Mouse (Mus musculus) T-cell, adult 2 months (primary cell): ENCODE measurements around the gene Gal3st1.
A peak's percentile ranks its signal among the peaks of the same experiment; 100 is the strongest.
"Not testable (repeated sequence)": the region's sequence is repeated elsewhere in the genome, so short reads cannot be mapped to it uniquely, and the experiment has no call there.

Experiments
- DNase-seq: peaks from one replicate; pipeline ENCODE4 v3.0.0; 2022; ENCODE audit warnings: low spot score

The Gal3st1 gene

DNA sequence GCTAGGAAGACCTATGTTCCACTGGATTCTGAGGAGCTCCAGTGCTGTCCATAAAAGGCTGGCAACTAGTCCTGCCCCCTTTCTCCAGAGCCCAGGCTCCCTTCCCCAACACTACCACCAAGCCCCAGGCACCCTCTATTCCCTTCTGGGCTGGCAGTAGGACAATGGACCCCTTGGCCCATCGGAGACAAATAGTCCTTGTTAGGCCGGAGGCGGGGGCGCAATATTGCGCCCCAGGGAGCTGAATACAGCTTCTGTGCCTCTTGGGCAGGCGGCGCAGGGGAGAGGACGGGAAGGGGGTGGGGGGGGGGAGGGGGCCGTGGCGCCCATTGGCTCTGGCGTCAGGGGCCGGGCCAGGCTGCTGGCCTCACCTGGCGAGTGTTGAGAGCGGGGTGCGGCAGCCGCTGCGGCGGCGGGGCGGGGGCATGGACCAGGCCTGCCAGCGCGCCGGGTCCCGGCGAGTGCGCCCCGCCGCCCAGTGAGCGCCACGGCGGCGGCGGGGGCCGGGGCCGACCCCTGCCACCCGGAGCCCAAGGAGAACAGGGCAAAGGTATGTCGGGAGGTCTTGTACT, at the start of gene Gal3st1:
Gene Gal3st1 (plus strand): TSS at position 346 of the 572 bp plus-strand sequence.
- DNase-seq, result no peak

DNA sequence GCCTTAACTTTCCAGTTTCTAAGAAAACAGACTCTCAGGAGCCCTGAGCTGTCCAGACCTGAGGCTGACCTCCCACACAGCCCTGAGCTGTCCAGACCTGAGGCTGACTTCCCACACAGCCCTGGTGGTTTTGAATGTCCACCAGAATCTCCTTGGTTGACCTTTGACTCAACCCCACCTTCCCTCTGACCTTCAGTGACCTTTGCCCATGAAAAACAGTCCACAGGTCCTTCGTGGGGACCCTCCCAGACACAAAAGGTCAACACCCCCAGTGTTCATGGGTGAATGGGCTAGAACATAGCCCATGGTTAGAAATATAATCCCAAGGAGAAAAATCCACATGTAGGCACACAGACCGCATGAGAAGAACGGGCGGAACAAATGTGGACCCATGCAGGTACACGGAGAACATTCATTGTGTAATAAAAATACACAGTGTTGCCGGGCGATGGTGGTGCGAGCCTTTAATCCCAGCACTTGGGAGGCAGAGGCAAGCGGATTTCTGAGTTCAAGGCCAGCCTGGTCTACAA, 49.6 kb upstream of the Gal3st1 start:
- no peak for DNase-seq

DNA sequence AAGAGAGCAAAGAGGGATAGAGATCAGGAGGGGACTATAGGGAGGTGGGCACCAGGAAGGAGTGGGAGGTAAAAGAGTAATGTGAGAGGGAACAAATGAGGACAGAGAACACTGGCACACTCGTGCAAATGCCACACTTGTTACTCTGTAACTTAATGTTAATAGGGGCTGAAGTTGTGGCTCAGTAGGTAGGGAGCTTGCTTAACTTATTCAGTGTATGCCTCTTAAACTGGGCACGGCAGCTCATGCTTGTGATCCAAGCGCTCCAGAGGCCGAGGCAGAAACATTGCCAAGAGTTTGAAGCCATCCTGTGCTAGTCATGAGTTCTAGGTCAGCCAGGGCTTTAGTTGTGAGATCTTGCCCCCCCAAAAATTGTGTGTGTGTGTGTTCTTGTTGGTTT, 48.3 kb upstream of the Gal3st1 start:
- no peak for DNase-seq

DNA sequence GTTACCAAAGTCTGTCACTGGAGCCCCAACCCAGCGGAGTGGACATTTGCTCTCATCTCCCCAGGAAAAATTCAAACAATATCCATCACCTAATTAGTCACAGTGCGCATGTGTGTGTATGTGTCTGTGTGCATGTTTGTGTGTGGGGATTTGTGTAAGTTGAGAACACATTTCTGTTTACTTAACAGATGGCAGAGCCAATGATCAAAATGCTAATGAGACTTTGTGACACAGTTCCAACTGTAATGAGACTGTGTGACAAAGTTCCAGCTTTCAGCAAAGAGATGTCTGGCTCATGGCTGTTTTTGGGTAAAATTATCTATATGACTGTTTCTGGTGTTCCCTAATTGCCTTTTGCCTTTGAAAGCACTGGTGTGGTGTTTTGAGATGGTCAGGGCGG, 47.1 kb upstream of the Gal3st1 start:
- no peak for DNase-seq

DNA sequence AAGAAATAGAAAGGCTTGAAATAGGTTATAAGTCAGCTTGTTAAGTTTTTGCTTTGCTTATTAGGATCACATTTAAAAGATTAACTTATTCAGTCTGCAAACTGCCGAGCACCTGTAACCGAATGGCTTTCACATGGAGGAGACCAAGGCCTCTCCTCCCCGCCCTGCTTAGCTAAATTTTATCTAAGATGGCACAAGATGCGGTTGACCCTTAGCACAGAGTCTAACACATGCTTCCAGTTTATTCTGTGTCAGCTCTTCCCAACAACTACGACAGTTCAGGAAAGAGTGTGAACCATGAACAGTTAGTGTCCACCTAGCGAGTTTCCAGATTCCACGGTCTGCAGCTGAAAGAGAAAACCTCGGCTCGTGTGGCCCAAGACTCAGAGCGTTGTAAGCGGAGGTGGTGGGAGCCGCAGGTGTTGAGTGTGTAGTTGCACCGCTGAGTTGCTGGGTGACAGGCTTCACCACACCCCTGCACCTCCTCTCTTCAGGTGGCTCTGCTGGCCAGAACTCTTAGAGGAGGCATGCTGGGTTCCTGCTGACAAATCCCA, 46.0 kb upstream of the Gal3st1 start:
- no peak for DNase-seq

DNA sequence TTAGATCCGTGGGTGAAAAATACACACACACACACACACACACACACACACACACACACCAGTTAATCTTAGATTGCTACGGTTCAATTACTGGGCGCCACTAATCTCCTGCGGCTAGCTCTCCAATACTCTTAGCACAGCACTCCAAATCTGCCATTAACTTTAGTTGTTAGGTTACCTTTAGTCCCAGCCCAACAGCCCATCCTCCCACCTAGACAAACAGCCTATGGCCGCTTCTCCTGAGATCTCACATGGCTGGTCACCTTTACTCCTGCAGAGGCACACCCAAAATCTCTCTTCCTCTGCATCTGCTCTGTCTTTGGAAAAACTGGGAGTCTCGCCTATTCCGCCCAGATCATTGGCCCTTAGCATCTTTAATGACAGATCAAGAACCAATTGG, 42.1 kb upstream of the Gal3st1 start:
- DNase-seq, result no peak

DNA sequence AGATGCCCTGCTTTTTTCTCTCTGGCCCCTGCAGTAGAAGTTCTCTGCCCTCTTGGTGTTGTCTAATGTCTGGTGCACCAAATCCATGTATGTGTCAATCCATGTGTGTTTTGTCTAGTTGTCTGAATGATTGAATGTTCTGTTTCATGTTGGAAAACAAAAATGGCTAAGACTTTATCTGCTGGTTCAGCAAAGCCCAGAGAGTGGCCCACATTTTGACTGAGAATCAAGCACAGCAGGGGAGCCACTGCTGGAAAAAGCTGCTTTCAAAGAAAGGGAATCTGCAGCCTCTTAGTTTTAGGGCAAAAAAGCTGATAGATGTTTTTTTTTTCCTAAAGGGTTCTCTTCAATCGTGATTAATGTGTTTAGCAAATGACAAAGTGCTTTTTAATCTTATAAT, 37.0 kb upstream of the Gal3st1 start:
- no peak for DNase-seq

DNA sequence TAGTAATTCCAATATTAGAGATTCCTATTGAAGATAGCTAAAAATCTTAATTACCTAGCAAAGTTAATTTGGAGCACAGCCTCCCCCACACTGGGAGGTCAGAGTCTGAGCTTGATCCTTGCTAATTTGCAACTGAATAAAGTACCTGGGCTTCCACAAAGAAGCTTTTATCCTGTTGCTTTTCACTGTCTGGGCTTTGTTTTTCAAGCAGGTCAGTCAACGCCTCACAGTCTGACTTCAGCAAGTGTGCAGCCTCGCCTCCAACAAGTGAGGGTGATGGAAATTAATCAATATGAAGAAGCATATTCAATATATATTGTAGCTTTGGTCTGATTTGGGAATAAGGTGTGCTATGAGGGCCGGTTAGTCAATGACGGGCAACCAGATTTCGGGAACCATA, 28.6 kb upstream of the Gal3st1 start:
- not testable (repeated sequence) for DNase-seq

DNA sequence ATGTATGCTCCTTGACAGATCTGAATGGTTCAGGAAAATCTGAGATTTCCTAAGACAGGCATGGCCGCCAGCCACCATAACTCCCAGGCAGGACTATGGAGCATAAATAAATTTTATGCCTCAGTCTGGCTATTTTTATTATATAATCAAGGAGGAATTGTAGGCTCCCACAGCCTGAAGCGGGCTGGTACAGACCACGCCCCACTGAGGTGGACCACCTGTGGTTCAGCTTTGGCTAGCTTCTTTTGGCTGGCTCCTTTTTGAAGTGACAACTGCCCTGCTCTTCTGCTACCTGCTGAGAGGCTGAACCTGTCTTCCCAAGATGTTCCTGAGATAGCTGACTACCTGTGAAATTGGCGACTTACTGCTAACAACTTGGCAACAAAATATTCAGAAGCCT, 28.1 kb upstream of the Gal3st1 start:
- not testable (repeated sequence) for DNase-seq

DNA sequence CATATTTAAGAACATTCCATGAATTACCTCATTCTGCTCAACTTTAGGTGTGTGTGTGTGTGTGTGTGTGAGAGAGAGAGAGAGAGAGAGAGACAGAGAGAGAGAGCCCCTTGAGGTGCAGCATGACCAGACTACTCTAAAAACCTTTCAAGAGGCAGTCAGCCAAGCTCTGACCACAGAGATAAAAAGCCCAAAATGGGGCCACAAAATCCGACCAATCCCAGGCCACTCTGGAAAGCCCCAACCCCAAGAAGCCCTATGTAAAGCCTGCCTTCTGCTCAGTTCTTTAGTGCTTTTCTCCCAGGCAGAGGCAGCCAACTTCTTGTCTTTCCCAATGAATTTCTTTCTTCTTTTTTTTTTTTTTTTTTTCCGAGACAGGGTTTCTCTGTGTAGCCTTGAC, 22.5 kb upstream of the Gal3st1 start:
- DNase-seq, result no peak

DNA sequence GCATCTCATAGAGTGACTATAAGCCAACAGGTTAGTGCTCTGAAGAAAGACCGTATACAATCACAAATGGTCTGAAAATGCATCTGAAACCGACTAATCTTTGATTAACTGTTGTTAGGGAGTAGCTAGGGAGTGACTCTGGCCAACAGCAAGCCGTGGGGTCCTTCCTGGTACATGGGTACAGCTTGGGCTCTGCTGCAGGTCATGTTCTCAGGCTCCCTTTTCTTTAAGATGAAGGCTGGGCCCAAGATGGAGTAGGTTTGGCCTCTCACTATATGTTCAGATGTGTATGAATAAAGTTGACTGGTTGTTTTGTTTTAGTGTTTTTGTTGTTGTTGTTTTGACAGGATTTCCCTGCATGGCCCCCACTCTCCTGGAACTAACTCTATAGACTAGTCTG, 21.7 kb upstream of the Gal3st1 start:
- DNase-seq, result no peak

DNA sequence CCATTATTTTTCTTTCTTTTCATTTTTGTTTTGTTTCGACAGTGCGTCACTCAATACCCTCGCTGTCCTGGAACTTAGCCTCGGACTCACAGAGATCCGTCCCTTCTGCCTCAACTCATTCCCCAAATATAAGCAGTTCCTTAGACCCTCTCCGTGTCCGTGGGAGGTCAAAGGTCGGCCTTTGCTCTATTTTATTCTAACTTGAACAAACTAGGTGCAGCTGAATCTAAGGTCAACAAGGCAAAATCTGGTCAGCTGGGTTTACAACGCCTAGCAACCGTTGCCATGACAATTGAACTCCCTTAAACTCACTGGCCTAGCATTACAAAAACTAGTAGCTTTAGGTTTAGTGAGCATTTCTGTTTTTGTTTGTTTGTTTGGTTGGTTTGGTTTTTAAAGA, 20.3 kb upstream of the Gal3st1 start:
- no peak for DNase-seq

DNA sequence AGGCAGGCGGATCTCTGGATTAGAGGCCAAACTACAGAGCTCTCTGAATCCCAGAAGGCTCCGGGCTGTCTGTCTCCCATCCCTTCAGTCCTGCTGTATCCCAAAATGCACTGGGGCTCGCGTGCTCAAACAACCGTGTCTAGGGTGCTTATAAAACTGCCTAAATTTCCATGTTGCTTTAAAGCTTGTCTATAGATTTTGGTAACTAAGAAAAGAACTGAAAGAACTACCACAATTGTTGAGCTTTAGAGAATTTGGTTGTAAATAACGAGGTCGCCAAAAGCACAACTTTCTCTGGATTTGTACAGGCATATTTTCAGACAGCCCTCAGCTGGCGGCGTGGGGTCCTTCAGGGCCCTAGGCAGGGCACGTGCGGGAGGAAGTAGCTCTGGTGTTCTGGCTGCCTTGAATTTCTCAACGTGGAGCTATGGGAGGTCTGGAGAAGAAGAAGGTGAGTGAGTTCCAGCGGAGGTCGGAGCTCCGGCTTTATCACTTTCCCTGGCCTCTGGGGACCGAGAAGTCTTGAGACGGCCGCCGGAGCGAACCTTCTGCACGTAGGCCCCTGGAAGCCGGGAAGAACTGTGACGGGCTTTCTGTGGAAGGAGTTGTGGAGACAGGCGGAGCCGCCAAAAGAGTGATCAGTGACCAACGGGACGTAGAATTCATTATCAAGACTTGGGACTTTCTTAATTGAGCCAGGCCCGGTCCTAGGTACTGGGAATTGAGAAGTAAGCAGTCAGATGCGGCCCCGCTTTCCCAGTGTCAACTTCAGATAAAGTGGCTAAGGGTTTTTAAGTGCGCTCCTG, 19.6 kb upstream of the Gal3st1 start, which contains the start of gene Pes1:
Gene Pes1 (plus strand): TSS at position 366 of the 806 bp plus-strand sequence.
- peak; percentile 83 for DNase-seq

DNA sequence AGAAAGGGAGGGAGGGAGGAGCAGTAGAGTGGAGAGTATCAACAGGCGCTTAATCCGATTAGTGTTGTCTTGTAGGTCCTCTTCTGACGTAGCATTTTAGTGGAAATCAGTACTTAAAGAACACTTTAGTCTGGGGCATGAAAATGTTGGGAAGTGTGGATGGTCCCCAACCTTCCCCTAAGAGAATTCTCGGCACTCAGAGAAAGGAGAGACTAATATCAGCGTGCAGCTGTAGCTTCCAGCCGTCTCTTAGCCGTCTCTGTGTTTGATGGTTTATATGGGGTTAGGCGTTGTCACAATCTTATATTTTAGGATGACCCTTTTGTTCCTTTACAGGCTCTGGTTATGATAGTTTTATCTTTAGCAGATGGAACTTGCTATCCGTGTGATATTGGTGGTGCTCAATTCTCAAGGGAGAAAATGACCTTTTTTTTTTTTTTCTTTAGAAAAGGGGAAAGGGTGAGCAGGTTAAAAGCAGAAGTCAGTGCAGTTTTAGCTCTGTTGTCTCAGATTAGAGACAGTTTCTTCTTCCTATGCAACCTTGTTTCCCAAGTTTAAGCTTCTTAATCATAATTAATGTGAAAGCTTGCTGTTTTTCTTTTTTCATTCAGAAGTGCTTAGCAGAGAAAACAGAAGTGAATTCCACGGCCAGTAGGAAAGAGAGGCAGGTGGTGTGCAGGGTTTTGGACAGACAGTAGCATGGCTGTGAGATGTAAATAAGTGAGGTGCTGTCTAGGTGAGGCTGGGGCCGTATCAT, 18.8 kb upstream of the Gal3st1 start:
- no peak for DNase-seq

DNA sequence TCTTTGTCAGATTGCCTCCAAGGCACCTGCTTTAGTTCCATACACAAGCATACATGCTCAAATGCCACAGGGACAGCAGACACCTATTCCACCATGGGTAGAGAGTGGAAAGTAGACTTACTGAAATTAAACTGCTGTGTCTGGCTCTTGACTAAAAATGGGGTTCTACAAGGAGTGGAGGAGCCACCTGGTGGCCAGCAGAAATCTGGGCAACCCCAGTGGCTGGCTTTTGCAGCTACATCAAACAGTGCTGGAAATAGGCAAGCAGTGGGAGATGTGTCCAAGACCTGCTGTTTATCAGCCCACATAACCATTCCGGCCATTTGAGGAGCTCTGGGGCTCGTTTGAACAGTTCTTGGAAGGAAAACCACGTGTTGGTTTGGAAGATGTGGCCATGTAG, 13.6 kb upstream of the Gal3st1 start:
- no peak for DNase-seq

DNA sequence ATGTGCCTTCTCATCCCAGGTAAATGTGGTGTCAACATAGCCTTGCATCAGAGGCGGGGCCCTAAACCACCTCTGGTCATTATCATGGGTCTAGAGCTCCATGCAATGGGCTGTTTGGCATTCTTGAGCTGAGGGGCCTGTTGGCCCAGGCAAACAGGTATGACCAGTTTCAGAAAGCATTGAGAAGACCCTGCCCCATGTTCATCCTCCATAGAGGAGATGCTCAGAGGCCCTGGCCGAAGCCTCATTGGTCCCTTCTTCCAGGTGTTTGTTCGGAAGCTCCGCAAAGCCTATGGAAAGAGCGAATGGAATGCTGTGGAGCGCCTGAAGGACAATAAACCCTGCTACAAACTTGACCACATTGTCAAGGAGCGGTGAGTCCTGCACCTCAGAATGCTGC, 13.1 kb upstream of the Gal3st1 start:
- DNase-seq, result no peak

DNA sequence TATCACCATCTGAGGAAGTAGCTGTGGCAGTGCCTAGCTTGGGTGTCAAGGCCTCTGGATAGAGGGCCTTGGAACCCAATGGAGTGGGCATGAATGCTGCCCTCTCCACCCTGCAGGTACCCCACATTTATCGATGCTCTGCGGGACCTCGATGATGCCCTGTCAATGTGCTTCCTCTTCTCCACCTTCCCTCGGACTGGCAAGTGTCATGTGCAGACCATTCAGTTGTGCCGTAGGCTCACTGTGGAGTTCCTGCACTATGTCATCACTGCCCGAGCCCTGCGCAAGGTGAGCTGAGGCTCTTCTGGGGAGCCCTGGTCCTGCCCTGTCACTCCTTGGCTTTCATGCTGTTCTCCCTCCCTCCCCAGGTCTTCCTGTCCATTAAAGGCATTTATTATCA, 10.4 kb upstream of the Gal3st1 start:
- DNase-seq, result no peak

DNA sequence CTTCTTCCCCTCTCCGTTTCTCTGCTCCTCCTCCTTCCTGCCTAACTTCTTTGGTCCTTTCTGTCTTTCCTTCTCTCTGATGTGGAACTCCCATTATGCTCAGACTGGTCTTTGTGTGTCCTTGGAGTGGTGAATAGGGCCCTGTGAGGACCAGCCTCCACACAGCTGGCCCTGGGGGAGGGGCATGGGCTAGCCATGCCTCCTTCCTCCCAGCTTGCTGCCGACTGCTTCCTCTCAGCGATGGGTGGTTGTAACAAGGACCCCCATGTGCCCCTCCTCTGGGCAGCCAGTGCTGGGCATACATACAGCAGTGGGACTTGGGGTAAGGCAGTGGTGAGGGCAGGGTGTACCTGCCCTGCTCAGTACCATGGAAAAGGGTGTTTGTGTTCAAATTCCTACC, 9.1 kb upstream of the Gal3st1 start:
- DNase-seq, result no peak

DNA sequence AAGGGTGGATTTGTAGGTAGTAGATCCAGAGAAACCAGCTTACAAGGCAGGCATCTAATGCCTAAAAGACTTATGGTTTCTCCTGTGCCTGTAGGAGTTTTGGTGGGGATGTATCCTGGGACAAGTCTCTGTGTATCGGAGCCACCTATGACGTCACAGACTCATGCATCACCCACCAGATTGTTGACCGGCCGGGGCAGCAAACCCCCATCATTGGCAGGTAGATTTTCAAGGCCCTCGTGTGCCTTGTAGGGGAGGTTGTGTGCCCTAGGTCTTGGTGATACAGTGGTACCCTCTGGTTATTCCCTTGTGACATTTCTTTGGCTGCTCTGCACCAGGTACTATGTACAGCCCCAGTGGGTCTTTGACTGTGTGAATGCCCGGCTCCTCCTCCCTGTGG, 6.8 kb upstream of the Gal3st1 start, which contains the start of gene 4930556J24Rik:
Gene 4930556J24Rik (minus strand): TSS at position 101 of the 400 bp plus-strand sequence.
- no peak for DNase-seq

DNA sequence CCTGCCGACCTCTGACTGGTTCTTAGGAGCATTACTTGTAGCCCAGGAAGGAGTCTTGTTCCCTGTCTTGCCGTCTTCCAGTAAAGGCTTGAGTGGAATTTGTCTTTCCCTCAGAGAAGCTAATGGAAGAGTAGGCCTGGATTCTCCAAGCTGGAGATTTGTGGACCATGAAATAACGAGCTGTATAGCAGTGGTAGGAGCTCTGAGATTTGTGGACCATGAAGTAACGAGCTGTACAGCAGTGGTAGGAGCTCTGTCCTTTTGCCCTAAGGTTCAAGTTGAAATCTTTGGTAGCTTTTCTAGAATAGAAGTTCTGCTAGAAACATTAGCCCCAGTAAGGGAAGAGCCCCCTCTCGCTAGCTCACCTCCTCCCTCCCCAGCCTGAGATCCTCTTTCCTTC, 5.0 kb upstream of the Gal3st1 start:
- no peak for DNase-seq

DNA sequence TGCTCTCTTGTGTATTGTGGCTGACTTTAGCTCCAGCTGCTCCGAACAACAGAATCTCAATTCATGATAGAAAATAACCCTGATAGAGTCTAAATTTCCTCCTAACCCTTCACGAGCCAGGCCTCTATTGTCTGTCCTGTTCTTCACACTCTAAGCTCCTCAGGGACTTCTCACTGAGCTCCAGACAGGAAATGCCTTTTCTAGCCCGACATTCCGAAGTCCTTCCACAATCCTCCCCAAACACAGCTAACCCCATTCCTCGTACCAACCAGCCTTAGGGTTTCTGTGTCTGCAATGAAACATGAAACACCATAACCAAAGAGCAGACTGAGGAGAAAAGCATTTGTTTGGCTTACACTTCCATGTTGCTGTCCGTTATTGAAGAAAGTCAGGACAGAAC, 1.9 kb upstream of the Gal3st1 start:
- DNase-seq, result no peak
